Mouse (Mus musculus) myocyte (in vitro differentiated cells): Measurements from ENCODE around the gene Smok2b.
"Not testable (repeated sequence)": the region's sequence is repeated elsewhere in the genome, so short reads cannot be mapped to it uniquely, and the experiment has no call there.

Experiments
- MYOD1 ChIP-seq, 3 experiments: IDR thresholded peaks; one replicate each; pipeline ENCODE4 v1.6.1; 2011; ENCODE audit warnings: control low read depth in 2 of 3, low read depth in 2 of 3, mild to moderate bottlenecking in 2 of 3, moderate library complexity in 1 of 3; ENCODE audit not compliant: insufficient read length in 2 of 3, control insufficient read depth in 1 of 3
- MYOG ChIP-seq, 3 experiments: IDR thresholded peaks; one replicate each; pipeline ENCODE4 v1.6.1; 2011; ENCODE audit warnings: control low read depth in 2 of 3, low read depth in 2 of 3, mild to moderate bottlenecking in 2 of 3; ENCODE audit not compliant: insufficient read length in 2 of 3, control insufficient read depth in 1 of 3, insufficient read depth in 1 of 3
- POLR2A ChIP-seq: IDR thresholded peaks from one replicate; pipeline ENCODE4 v1.6.1; 2011; ENCODE audit warnings: low read depth, mild to moderate bottlenecking, control low read depth, moderate library complexity; ENCODE audit not compliant: insufficient read length
- TCF12 ChIP-seq: IDR thresholded peaks from one replicate; pipeline ENCODE4 v1.6.1; 2011; ENCODE audit warnings: mild to moderate bottlenecking, control low read depth; ENCODE audit not compliant: poor library complexity, insufficient read depth, severe bottlenecking
- USF1 ChIP-seq: IDR thresholded peaks from one replicate; pipeline ENCODE4 v1.6.1; 2011; ENCODE audit warnings: low read depth, mild to moderate bottlenecking, control low read depth, moderate library complexity

GRCm38 (mm10) chr17:13240807-13241727, 11.0 kb downstream of the Smok2b start:
- TF ChIP-seq TCF12; MYOG (IDR thresholded peaks at IDR 0.05; ENCODE audit: control insufficient read depth in 1 of 3, insufficient read depth in 1 of 3, insufficient read length in 2 of 3, low read depth in 2 of 3); POLR2A; USF1; MYOD1 (IDR thresholded peaks at IDR 0.05; ENCODE audit: control insufficient read depth in 1 of 3, insufficient read length in 2 of 3, low read depth in 2 of 3): not testable (repeated sequence)
